Mouse (Mus musculus): ENCODE measurements around the gene Chd2. TPM values are rescaled to one million over a fixed set of nuclear protein-coding genes. Genes with fewer than 3 reads are reported as not detected.

Gene Chd2
- polyA plus RNA-seq, 2 experiments = 55.6 to 56.5 TPM

DNA sequence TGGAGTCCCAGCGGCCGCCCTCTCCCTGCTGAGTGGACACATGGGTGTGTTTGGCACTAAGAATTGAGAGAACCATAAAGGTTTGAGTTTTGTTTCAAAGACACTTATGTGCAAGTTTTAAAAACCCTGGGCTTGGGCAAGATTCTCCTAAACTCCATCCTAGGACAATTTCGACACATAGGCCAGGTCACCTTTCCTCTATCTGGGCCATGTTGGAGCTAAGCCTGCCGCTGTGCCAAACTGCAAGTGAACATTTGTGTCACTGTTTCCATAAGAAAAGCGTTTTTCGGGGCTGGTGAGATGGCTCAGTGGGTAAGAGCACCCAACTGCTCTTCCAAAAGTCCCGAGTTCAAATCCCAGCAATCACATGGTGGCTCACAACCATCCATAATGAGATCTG lies 116.2 kb downstream of the Chd2 start:
- no peak for TF ChIP-seq POLR2A (IDR thresholded peaks at IDR 0.05; ENCODE audit: borderline replicate concordance, extremely low read depth, insufficient read depth, insufficient read length)
- 90% methylated on average over 7 of the region's 7 CpGs for WGBS
- H3K9me3 ChIP-seq (ENCODE audit: control insufficient read depth, low read length) = no peaks in the 10 kb centered on the region
- no peak overlapping the region for H3K27ac ChIP-seq (replicated peaks; ENCODE audit: low read depth, low read length)
- H3K27me3 ChIP-seq (ENCODE audit: control insufficient read depth, insufficient read depth, low read length) = no peaks in the 10 kb centered on the region
- no peak overlapping the region for H3K9ac ChIP-seq (ENCODE audit: low read depth, low read length, severe bottlenecking)
- no peak overlapping the region for H3K4me3 ChIP-seq (replicated peaks; ENCODE audit: low read length)
- no peak overlapping the region for H3K4me2 ChIP-seq (replicated peaks; ENCODE audit: low read depth, low read length, severe bottlenecking)
- peaks cover 12% of the 10 kb centered on the region; the same call in 1 of the 2 replicates for H3K4me1 ChIP-seq (ENCODE audit: control insufficient read depth, insufficient read depth, low read length)
- DNase-seq (ENCODE audit: low spot score) (no peak), ATAC-seq (ENCODE audit: low FRiP score, low read depth) (no peak)
- H3K36me3 ChIP-seq (ENCODE audit: control insufficient read depth, insufficient read depth, low read length) = peaks cover 46% of the 10 kb centered on the region

DNA sequence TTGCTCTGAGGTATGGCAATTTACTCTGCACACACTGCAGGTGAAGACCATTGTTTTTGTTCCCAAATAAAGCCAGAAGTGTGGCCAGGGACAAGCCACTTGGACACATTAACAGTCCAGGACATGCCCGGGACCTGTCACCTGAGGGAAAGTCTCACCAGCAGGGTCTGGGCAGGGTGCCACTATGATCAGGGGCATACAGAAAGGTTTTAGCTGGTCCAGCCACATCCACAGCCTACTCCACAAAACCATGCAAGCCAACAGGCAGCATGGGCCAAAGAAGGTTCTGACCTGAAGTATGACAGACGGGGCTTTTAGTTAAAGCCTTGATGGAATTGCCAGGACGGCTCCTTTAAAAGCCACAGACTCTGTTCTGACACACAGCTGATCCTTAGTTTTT lies 116.9 kb downstream of the Chd2 start:
- no peak for TF ChIP-seq POLR2A (IDR thresholded peaks at IDR 0.05; ENCODE audit: borderline replicate concordance, extremely low read depth, insufficient read depth, insufficient read length)
- H3K4me1 ChIP-seq (ENCODE audit: control insufficient read depth, insufficient read depth, low read length) = peaks cover 12% of the 10 kb centered on the region; the same call in 1 of the 2 replicates
- no peak overlapping the region for H3K9ac ChIP-seq (ENCODE audit: low read depth, low read length, severe bottlenecking)
- ATAC-seq (ENCODE audit: low FRiP score, low read depth) (no peak), DNase-seq (ENCODE audit: low spot score) (no peak)
- no peak overlapping the region for H3K27ac ChIP-seq (replicated peaks; ENCODE audit: low read depth, low read length)
- H3K27me3 ChIP-seq (ENCODE audit: control insufficient read depth, insufficient read depth, low read length) = no peaks in the 10 kb centered on the region
- no peak overlapping the region for H3K4me2 ChIP-seq (replicated peaks; ENCODE audit: low read depth, low read length, severe bottlenecking)
- H3K4me3 ChIP-seq (replicated peaks; ENCODE audit: low read length) = no peak overlapping the region
- no peaks in the 10 kb centered on the region for H3K9me3 ChIP-seq (ENCODE audit: control insufficient read depth, low read length)
- 67% methylated on average over 3 of the region's 3 CpGs for WGBS
- H3K36me3 ChIP-seq (ENCODE audit: control insufficient read depth, insufficient read depth, low read length) = peaks cover 45% of the 10 kb centered on the region

DNA sequence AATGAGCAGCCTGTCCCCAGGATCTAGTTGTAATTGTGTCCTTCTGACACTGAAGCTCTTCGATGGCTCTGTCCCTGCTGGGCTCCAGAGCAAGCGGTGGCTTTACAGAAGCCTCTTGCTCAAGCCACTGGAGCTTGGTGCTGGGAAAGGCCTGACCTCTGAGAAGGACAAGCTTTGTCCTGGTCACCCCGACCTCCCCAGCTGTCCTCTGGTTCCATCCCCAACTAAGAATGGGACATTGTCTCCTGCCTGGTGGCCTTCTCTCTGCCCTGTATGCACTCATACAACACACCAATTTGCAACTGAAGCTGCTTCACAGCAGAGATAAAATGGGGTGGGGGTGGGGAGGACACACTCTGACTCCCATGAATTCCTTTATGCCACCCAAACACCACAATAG lies 117.4 kb downstream of the Chd2 start:
- DNase-seq (ENCODE audit: low spot score) (no peak), ATAC-seq (ENCODE audit: low FRiP score, low read depth) (no peak)
- no peak overlapping the region for H3K4me2 ChIP-seq (replicated peaks; ENCODE audit: low read depth, low read length, severe bottlenecking)
- 78% methylated on average over 3 of the region's 3 CpGs for WGBS
- no peak overlapping the region for H3K27ac ChIP-seq (replicated peaks; ENCODE audit: low read depth, low read length)
- peaks cover 15% of the 10 kb centered on the region; the same call in 1 of the 2 replicates for H3K4me1 ChIP-seq (ENCODE audit: control insufficient read depth, insufficient read depth, low read length)
- H3K27me3 ChIP-seq (ENCODE audit: control insufficient read depth, insufficient read depth, low read length) = no peaks in the 10 kb centered on the region
- TF ChIP-seq POLR2A (IDR thresholded peaks at IDR 0.05; ENCODE audit: borderline replicate concordance, extremely low read depth, insufficient read depth, insufficient read length) = no peak
- H3K4me3 ChIP-seq (replicated peaks; ENCODE audit: low read length) = no peak overlapping the region
- H3K9ac ChIP-seq (ENCODE audit: low read depth, low read length, severe bottlenecking) = no peak overlapping the region
- H3K36me3 ChIP-seq (ENCODE audit: control insufficient read depth, insufficient read depth, low read length) = peaks cover 45% of the 10 kb centered on the region
- no peaks in the 10 kb centered on the region for H3K9me3 ChIP-seq (ENCODE audit: control insufficient read depth, low read length)

DNA sequence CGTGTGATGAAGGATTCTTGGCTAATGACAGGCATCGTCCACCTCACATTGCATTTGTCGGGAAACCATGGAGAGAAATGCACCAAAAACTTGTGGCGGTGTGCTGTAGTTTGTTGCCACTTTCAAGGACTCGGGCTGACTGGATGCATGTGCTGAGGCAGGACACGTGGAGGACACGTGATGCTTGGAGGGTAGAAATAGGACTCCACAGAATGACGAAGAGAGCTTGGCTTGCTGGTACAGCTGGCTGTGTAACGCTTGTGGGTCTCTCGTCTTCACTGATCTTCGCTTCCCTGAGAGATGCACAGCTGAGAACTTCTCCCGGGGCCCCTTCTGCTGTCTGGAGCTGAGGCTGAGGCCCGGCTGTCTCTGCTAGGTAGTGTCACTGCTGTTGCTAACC lies 118.4 kb downstream of the Chd2 start:
- Histone ChIP-seq H3K36me3 (ENCODE audit: control insufficient read depth, insufficient read depth, low read length) (peaks cover 45% of the 10 kb centered on the region), H3K27me3 (ENCODE audit: control insufficient read depth, insufficient read depth, low read length) (no peaks in the 10 kb centered on the region), H3K27ac (replicated peaks; ENCODE audit: low read depth, low read length) (no peak overlapping the region), H3K4me3 (replicated peaks; ENCODE audit: low read length) (no peak overlapping the region), H3K4me2 (replicated peaks; ENCODE audit: low read depth, low read length, severe bottlenecking) (no peak overlapping the region), H3K9ac (ENCODE audit: low read depth, low read length, severe bottlenecking) (no peak overlapping the region), H3K9me3 (ENCODE audit: control insufficient read depth, low read length) (no peaks in the 10 kb centered on the region), H3K4me1 (ENCODE audit: control insufficient read depth, insufficient read depth, low read length) (peaks cover 18% of the 10 kb centered on the region; the same call in 1 of the 2 replicates)
- ATAC-seq (ENCODE audit: low FRiP score, low read depth) (no peak), DNase-seq (ENCODE audit: low spot score) (no peak)
- TF ChIP-seq POLR2A (IDR thresholded peaks at IDR 0.05; ENCODE audit: borderline replicate concordance, extremely low read depth, insufficient read depth, insufficient read length) = no peak
- 75% methylated on average over 13 of the region's 13 CpGs for WGBS

DNA sequence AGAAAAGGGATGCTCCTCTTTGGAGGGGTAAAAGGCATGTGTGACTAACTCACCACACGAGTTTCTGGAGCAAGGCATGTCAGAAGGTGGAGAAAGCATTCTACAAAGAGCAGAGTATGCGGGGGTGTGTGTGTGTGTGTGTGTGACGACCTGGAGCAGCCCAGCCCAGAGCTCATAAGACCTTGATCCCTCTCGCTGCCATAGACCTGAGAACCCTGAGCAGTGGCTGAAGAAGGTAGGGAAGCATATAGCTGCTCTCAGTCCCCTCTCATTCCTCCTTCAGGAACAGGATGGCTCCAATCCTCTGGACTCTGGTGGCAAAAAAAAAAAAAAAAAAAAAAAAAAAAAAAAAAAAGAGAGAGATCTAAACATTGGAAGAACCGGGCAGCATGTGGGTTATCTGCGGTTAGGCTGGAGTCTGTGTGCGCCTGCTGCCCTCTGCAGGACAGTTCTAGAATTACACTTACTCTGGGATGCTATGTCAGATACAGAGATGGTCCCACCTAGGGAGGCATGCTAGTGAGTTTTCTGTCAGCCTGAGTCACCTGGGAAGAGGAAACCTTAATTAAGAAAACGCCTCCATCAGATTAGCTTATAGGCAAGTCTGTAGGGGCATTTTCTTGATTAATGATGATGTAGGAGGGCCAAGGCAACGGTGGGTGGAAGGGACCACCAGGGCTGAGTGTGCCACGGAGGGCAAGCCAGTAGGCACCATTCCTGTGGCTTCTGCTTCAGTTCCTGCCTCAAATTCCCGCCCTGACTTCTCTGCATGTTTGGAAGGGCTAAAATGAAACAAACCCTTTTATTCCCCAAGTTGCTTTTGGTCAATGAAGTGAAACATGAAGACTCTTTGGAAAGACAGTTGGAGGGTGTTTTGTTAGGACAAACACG lies 119.2 kb downstream of the Chd2 start:
- Histone ChIP-seq H3K36me3 (ENCODE audit: control insufficient read depth, insufficient read depth, low read length) (peaks cover 45% of the 10 kb centered on the region), H3K27ac (replicated peaks; ENCODE audit: low read depth, low read length) (no peak overlapping the region), H3K27me3 (ENCODE audit: control insufficient read depth, insufficient read depth, low read length) (no peaks in the 10 kb centered on the region), H3K9me3 (ENCODE audit: control insufficient read depth, low read length) (no peaks in the 10 kb centered on the region), H3K9ac (ENCODE audit: low read depth, low read length, severe bottlenecking) (no peak overlapping the region), H3K4me3 (replicated peaks; ENCODE audit: low read length) (no peak overlapping the region), H3K4me2 (replicated peaks; ENCODE audit: low read depth, low read length, severe bottlenecking) (no peak overlapping the region), H3K4me1 (ENCODE audit: control insufficient read depth, insufficient read depth, low read length) (peaks cover 18% of the 10 kb centered on the region; the same call in 1 of the 2 replicates)
- no peak for TF ChIP-seq POLR2A (IDR thresholded peaks at IDR 0.05; ENCODE audit: borderline replicate concordance, extremely low read depth, insufficient read depth, insufficient read length)
- DNase-seq (ENCODE audit: low spot score) (peak; percentile 83), ATAC-seq (ENCODE audit: low FRiP score, low read depth) (peak; percentile 31; the same call in 1 of the 2 replicates)
- 28% methylated on average over 12 of the region's 12 CpGs for WGBS

Data from limb, embryonic 14.5 days (tissue).